ENCODE assay signal across 24 mouse cellular contexts in genomic region chr6:100406504-100406903, GRCm38 (mm10).
"Had no signal": no experiment of that assay in that cellular context is flagged by ENCODE, and none has a peak within 500 bp of the region (broad histone marks: within the 10 kb centered on the region; RNA-seq: fewer than 3 reads in every experiment).

No protein-coding gene starts in this region.

- H3K27ac ChIP-seq: heart, adult 2 months; heart, embryonic 13.5 days; heart, embryonic 15.5 days; hindbrain, embryonic 13.5 days; hindbrain, embryonic 15.5 days; hindbrain, postnatal 0 days; kidney, embryonic 15.5 days; kidney, postnatal 0 days; limb, embryonic 13.5 days had no signal

- H3K4me1 ChIP-seq: heart, embryonic 13.5 days; heart, embryonic 15.5 days; hindbrain, embryonic 15.5 days had no signal

- DNase-seq: forebrain, postnatal 0 days; gastrocnemius, postnatal 14 days; gastrocnemius, postnatal 36 days; heart, adult 11 months; heart, adult 2 months; heart, postnatal 14 days; heart, postnatal 36 days; kidney, adult 11 months; kidney, adult 2 months; kidney, adult 9 months; kidney, postnatal 14 days; kidney, postnatal 36 days; layer of hippocampus, adult 9-11 months; layer of hippocampus, postnatal 36 days; left cerebral cortex, postnatal 4 days had no signal

- ATAC-seq: forebrain, postnatal 0 days; hindbrain, postnatal 0 days had no signal

- H3K4me2 ChIP-seq: heart, embryonic 11.5 days; heart, embryonic 13.5 days; heart, embryonic 15.5 days; hindbrain, embryonic 13.5 days; hindbrain, embryonic 15.5 days; kidney, embryonic 15.5 days; limb, embryonic 13.5 days had no signal

- H3K9me3 ChIP-seq: heart, embryonic 13.5 days; heart, embryonic 15.5 days; hindbrain, embryonic 13.5 days; hindbrain, embryonic 15.5 days; kidney, embryonic 15.5 days had no signal

- H3K27me3 ChIP-seq: hindbrain, embryonic 15.5 days; kidney, embryonic 15.5 days; limb, embryonic 13.5 days had no signal

- H3K4me3 ChIP-seq: heart, adult 2 months; heart, embryonic 13.5 days; heart, embryonic 15.5 days; hindbrain, embryonic 13.5 days; hindbrain, embryonic 15.5 days; kidney, embryonic 15.5 days; limb, embryonic 13.5 days had no signal

- H3K9ac ChIP-seq: forebrain, postnatal 0 days; heart, embryonic 13.5 days; heart, embryonic 15.5 days; hindbrain, embryonic 13.5 days; hindbrain, embryonic 15.5 days; kidney, embryonic 15.5 days; limb, embryonic 13.5 days had no signal

- H3K36me3 ChIP-seq: heart, embryonic 13.5 days; heart, embryonic 15.5 days; hindbrain, embryonic 13.5 days; hindbrain, embryonic 15.5 days; kidney, embryonic 15.5 days; limb, embryonic 13.5 days had no signal
